ENCODE assay signal across 11 mouse cellular contexts in the genomic region with DNA sequence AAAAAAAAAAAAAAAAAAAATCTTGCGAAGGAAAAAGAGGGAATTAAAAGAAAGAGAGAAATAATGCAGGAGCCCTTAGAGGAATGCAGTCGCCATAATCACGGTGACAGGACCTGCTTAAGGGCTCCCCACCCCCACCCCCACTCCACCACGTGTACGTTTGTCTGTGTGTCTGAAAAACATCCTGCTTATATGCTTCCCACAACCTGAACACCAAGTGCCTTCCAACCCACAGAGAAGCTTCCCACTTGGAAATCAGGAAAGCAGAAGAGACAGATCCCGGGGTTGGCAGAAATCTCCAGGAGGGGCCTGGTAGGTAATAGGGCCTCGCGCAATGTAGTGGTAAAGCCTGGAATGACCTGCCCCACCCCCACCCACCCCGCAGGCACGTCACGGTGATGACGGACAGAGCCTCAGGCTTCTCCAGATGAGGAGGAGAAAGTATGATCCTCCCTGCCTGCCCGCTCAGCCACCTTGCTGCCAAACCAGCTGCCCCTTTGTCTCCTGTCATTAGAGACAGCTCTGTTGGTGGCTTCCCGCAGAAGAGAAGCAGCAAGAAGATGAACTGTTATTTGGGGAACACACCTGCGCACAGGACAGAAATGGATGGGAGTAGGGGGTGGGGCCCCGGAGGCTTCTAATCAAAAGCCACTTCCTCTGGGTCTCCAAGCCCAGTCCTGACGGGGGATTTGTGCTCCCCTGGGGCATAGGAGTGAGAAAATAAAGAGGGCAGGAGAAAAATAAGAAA. TPM values are rescaled to one million over a fixed set of nuclear protein-coding genes. Genes with fewer than 3 reads are reported as not detected.
A peak's percentile ranks its signal among the peaks of the same experiment; 100 is the strongest.
DNase-seq lines count a peak whose midpoint lies in the region; ATAC-seq lines count a peak whose summit lies in the region.
"Had no signal": no experiment of that assay in that cellular context is flagged by ENCODE, and none has a peak within 500 bp of the region (broad histone marks: within the 10 kb centered on the region; RNA-seq: fewer than 3 reads in every experiment).

No protein-coding gene starts in this region.

- H3K4me2 ChIP-seq in forebrain, embryonic 16.5 days (ENCODE audit: low read length): peak overlapping the region; percentile 19; the same call in 1 of the 2 replicates
- H3K4me2 ChIP-seq in midbrain, embryonic 13.5 days (replicated peaks): peak overlapping the region; percentile 28
- H3K4me2 ChIP-seq in intestine, embryonic 16.5 days (ENCODE audit: low read depth, low read length): no peak overlapping the region
- H3K4me2 ChIP-seq: limb, embryonic 15.5 days had no signal

- WGBS in forebrain, embryonic 16.5 days: 3% methylated on average over 17 of the region's 17 CpGs
- WGBS in midbrain, embryonic 13.5 days: 5% methylated on average over 16 of the region's 17 CpGs
- WGBS in intestine, embryonic 16.5 days: 11% methylated on average over 16 of the region's 17 CpGs

- H3K36me3 ChIP-seq in forebrain, embryonic 16.5 days (ENCODE audit: control insufficient read depth, insufficient read depth): no peaks in the 10 kb centered on the region
- no peaks in the 10 kb centered on the region for H3K36me3 ChIP-seq in midbrain, embryonic 13.5 days
- no peaks in the 10 kb centered on the region for H3K36me3 ChIP-seq in intestine, embryonic 16.5 days (ENCODE audit: control insufficient read depth, insufficient read depth, low read length)
- H3K36me3 ChIP-seq: limb, embryonic 15.5 days had no signal

- H3K9me3 ChIP-seq in forebrain, embryonic 16.5 days (ENCODE audit: control insufficient read depth, low read length): no peaks in the 10 kb centered on the region
- no peaks in the 10 kb centered on the region for H3K9me3 ChIP-seq in midbrain, embryonic 13.5 days
- no peaks in the 10 kb centered on the region for H3K9me3 ChIP-seq in intestine, embryonic 16.5 days (ENCODE audit: control insufficient read depth, low read length)
- H3K9me3 ChIP-seq: limb, embryonic 15.5 days had no signal

- no peak for ATAC-seq in forebrain, embryonic 16.5 days
- 0 out of 2 replicates have a peak, but pooled peaks have one; percentile 37 for ATAC-seq in midbrain, embryonic 13.5 days
- ATAC-seq in intestine, embryonic 16.5 days: no peak

- DNase-seq in A20 (ENCODE audit: low read depth, low spot score): peak; percentile 82
- peak; percentile 75 for DNase-seq in CD4-positive helper T cell, adult 2 months (ENCODE audit: low read depth, low spot score)
- DNase-seq in urinary bladder, adult 2 months (ENCODE audit: low spot score): no peak
- DNase-seq in layer of hippocampus, postnatal 36 days: no peak

- no peak overlapping the region for H3K27ac ChIP-seq in forebrain, embryonic 16.5 days (ENCODE audit: low read length)
- H3K27ac ChIP-seq in midbrain, embryonic 13.5 days: 0 out of 2 replicates have a peak overlapping the region, but pooled peaks have one; percentile 4
- no peak overlapping the region for H3K27ac ChIP-seq in intestine, embryonic 16.5 days (ENCODE audit: low read length)
- H3K27ac ChIP-seq: limb, embryonic 15.5 days had no signal

- no peak overlapping the region for H3K4me3 ChIP-seq in forebrain, embryonic 16.5 days (replicated peaks; ENCODE audit: low read length)
- no peak overlapping the region for H3K4me3 ChIP-seq in midbrain, embryonic 13.5 days (replicated peaks)
- no peak overlapping the region for H3K4me3 ChIP-seq in intestine, embryonic 16.5 days (ENCODE audit: low read length)
- H3K4me3 ChIP-seq: limb, embryonic 15.5 days had no signal

- H3K9ac ChIP-seq in forebrain, embryonic 16.5 days (replicated peaks; ENCODE audit: low read depth, low read length): no peak overlapping the region
- H3K9ac ChIP-seq in midbrain, embryonic 13.5 days (replicated peaks): no peak overlapping the region
- no peak overlapping the region for H3K9ac ChIP-seq in intestine, embryonic 16.5 days (ENCODE audit: low read depth, low read length)
- H3K9ac ChIP-seq: limb, embryonic 15.5 days had no signal

- H3K4me1 ChIP-seq in forebrain, embryonic 16.5 days (replicated peaks; ENCODE audit: control insufficient read depth, insufficient read depth, low read length): peaks cover 10% of the 10 kb centered on the region
- peaks cover 39% of the 10 kb centered on the region for H3K4me1 ChIP-seq in midbrain, embryonic 13.5 days (replicated peaks)
- peaks cover 4% of the 10 kb centered on the region; the same call in 1 of the 2 replicates for H3K4me1 ChIP-seq in intestine, embryonic 16.5 days (ENCODE audit: control insufficient read depth, insufficient read depth, low read length)

- 0 out of 2 replicates have a peak, but pooled peaks cover 5% of the 10 kb centered on the region for H3K27me3 ChIP-seq in forebrain, embryonic 16.5 days (replicated peaks; ENCODE audit: control insufficient read depth, insufficient read depth, low read length)
- 0 out of 2 replicates have a peak, but pooled peaks cover 5% of the 10 kb centered on the region for H3K27me3 ChIP-seq in midbrain, embryonic 13.5 days
- H3K27me3 ChIP-seq in intestine, embryonic 16.5 days (replicated peaks; ENCODE audit: control insufficient read depth, insufficient read depth, low read length): no peaks in the 10 kb centered on the region

RNA-seq across cellular contexts. Expression of gene Grap2, which starts 43.4 kb away (rescaled TPM):
- 0.25 TPM in 1 of 2 replicates, not detected in the other for polyA plus RNA-seq in forebrain, embryonic 16.5 days (2015; fragmentation: Nextera tagmentation; extraction: Ambion mirVana)
- polyA plus RNA-seq in midbrain, embryonic 13.5 days (2015; fragmentation: Nextera tagmentation; extraction: Ambion mirVana): 1.0 and 1.6 TPM in 2 replicates
- polyA plus RNA-seq in intestine, embryonic 16.5 days (2015; fragmentation: Nextera tagmentation; extraction: Ambion mirVana): 0.47 and 0.86 TPM in 2 replicates
- polyA plus RNA-seq in urinary bladder, adult 2 months (2012; rRNA removed): 0.47 and 0.71 TPM in 2 replicates
- under 1 TPM; 0.07 to 0.08 TPM for total RNA-seq in layer of hippocampus, postnatal 36 days (2021)

RNA-seq across cellular contexts. Expression of gene Enthd1, which starts 50.9 kb away (rescaled TPM):
- not detected in 2 replicates for polyA plus RNA-seq in forebrain, embryonic 16.5 days (2015; fragmentation: Nextera tagmentation; extraction: Ambion mirVana)
- not detected in 2 replicates for polyA plus RNA-seq in midbrain, embryonic 13.5 days (2015; fragmentation: Nextera tagmentation; extraction: Ambion mirVana)
- not detected in 2 replicates for polyA plus RNA-seq in intestine, embryonic 16.5 days (2015; fragmentation: Nextera tagmentation; extraction: Ambion mirVana)
- polyA plus RNA-seq in urinary bladder, adult 2 months (2012; rRNA removed): not detected in 2 replicates
- total RNA-seq in layer of hippocampus, postnatal 36 days (2021): not detected
- total RNA-seq: common myeloid progenitor, adult 5-6 weeks had no signal
- polyA plus RNA-seq: neural tube, embryonic 14.5 days; stomach, embryonic 16.5 days had no signal

RNA-seq across cellular contexts. Expression of gene Fam83f, which starts 55.8 kb away (rescaled TPM):
- 0.12 TPM in 1 of 2 replicates, not detected in the other for polyA plus RNA-seq in forebrain, embryonic 16.5 days (2015; fragmentation: Nextera tagmentation; extraction: Ambion mirVana)
- polyA plus RNA-seq in midbrain, embryonic 13.5 days (2015; fragmentation: Nextera tagmentation; extraction: Ambion mirVana): 0.19 and 0.27 TPM in 2 replicates
- polyA plus RNA-seq in intestine, embryonic 16.5 days (2015; fragmentation: Nextera tagmentation; extraction: Ambion mirVana): 24.9 and 29.2 TPM in 2 replicates
- 18.5 and 19.9 TPM in 2 replicates for polyA plus RNA-seq in urinary bladder, adult 2 months (2012; rRNA removed)
- not detected for total RNA-seq in layer of hippocampus, postnatal 36 days (2021)
- total RNA-seq: common myeloid progenitor, adult 5-6 weeks had no signal

Comparison
In these comparisons a context has a peak if more than half of its experiments do, and no peak if none do; other contexts are left out.
1. DNase-seq: peak in A20 (single experiment) and CD4-positive helper T cell, adult 2 months (single experiment); none in urinary bladder, adult 2 months (single experiment) and layer of hippocampus, postnatal 36 days (0 of 2).
2. RNA of gene Fam83f, which starts 55.8 kb away (polyA plus RNA-seq): 24.9 to 29.2 TPM in intestine, embryonic 16.5 days and 18.5 to 19.9 TPM in urinary bladder, adult 2 months; 0.19 to 0.27 TPM in midbrain, embryonic 13.5 days and 0.12 TPM in forebrain, embryonic 16.5 days; every median in the first group is over 10 times any median in the second.